Mouse (Mus musculus): ENCODE results near the gene Ccdc121.
A peak's percentile ranks its signal among the peaks of the same experiment; 100 is the strongest.
"Not testable (repeated sequence)": the region's sequence is repeated elsewhere in the genome, so short reads cannot be mapped to it uniquely, and the experiment has no call there.

Ccdc121 gene

DNA sequence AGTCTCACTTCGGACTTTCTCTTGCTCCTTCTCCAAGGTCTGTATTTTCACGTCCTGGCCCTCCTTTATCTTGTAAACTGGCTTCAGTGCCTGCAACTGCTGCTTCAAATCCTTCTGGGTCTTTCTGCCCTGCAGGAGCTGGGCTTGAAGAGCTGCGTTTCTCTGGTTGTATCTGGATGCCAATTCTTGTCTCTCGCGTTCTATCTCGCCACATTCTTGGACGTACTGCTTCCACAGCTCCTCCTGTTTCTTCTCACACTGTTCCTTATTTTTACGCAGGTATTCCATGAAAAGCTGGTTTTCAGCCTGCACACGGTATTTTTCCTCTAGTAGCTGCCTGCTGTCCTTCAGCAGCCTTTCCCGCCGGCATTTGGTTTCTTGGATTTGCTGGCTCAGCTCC, 396 bp downstream of the Ccdc121 start:
- DNase-seq: not testable (repeated sequence)

DNA sequence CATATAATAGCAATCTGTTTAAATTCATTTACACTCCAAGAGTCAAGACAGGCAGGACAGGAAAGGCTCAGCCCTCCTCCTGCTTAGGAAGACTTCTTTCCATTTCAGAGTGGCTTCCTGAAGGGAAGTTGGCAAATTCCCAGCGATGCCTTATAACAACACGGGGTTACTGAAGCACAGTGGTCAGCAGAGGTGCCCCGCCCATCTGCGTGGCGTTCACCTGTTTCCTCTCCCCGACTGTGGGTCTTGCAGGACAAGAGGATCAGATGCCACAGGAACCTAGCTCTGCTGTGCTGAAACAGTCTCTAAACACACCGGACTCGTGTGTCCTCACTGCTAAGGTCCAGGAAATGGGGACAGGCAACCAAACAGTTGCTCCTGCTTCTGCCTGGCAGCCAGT, 5.9 kb downstream of the Ccdc121 start:
- DNase-seq: no peak

DNA sequence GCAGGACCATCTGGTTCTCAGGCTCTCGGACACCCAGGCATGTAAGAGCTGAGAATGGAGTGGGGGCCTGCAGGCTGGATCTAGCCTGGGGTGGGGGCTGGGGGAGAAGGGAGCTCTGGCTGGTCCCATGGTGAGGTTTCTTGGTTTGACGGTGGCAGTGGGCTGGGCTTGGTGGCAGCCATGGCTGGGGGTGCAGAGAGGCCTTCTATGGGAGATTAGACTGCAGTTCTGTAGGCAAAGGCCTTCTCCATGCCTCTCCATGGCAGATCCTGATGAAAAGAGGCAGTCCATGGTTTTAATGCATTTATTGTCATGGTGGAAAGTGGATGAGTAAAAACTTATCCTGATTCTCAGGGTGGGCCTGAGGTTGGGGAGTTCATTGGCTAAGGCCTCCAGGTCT, 7.8 kb downstream of the Ccdc121 start:
- DNase-seq: no peak

DNA sequence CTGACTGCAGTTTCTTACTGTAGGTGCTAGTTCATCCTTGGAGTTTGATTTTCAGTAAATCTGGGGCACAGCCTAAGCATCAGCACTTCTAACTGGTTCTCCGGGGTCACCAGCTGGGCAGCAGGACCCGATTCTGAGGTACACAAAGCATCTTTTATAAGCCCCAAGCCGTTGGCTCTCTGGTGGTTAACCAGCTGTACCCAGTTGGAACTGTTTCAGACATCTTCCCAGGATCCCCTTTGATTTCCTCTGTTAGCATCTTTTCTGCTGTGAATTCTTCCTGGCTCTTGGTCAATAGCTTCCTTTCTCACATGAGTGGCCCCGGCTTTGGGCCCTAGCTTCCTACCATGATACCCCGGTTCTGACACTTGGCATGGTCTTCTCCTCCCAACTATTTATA, 26.6 kb downstream of the Ccdc121 start:
- DNase-seq: no peak

DNA sequence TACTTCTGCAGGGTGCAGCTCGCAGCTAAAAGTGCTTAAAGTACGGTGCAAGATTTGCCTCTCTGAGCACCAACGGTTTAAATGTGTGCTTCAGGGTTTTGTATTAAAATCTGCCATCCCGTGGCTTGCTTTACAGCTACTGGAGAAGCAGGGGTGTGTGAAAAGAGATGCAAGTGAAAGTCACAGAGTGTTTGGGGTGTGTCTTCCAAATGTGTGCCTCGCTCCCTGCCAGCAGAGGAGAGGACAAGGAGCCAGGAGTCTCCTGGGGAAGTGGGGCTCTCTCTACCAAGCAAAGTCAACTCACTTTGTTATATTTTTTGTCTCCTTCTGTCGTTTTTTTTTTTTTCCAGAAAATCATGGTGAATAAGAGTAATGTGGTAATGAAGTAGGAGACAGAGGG, 34.7 kb downstream of the Ccdc121 start:
- DNase-seq: no peak

DNA sequence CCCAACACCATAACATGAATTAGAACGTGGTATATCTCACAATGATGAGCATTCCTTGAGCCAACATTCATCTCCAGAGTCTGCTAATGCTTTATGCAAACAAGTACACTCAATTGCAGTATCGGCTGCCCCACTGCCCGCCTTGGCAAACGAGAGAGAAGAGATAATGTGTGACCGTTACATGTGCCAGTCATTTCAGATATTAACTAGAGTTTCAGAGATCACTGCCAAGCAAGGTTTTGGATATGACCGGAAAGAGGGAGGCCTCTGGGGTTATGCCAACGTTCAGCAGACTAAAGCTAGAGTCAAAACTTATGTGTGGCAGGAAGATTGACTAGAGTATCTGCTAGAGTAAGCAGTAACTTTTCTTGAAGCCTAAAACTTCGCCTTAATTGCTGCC, 35.1 kb downstream of the Ccdc121 start:
- DNase-seq: no peak

DNA sequence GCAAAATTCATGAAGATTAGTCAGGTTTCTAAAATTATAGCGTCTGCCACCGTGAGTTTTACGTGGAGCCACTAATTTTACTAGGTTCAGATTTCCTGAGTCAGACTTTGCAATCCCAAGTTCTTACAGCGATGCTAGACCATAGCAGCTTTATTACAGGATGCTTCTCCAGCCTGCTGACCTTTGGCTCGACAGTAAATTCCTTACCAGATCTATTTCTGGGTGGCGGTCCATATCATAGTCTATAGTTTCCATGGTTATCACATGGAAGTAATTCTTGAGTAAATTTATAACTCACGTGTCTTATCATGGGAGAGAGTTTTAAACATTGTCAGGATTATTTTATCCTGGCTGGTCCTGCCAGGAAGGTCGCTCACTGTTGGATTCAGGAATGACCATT, 41.8 kb downstream of the Ccdc121 start:
- no peak for DNase-seq

DNA sequence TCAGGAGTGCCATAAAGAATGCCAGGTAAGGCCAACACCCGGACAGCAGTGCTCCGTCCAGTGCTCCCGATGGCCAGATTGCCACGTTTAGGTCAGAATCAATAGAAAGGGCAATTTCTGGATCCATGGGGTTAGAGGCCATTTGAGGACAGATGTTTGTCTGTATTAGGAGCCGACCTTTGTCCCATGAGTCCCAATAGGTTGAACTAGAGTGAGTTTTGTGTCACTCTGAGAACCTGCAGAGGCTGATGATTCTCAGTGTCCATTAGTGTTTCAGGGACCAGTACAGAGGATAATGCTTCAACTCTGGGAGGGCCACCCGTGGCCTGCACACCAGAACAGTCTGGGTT, 44.0 kb downstream of the Ccdc121 start:
- no peak for DNase-seq

DNA sequence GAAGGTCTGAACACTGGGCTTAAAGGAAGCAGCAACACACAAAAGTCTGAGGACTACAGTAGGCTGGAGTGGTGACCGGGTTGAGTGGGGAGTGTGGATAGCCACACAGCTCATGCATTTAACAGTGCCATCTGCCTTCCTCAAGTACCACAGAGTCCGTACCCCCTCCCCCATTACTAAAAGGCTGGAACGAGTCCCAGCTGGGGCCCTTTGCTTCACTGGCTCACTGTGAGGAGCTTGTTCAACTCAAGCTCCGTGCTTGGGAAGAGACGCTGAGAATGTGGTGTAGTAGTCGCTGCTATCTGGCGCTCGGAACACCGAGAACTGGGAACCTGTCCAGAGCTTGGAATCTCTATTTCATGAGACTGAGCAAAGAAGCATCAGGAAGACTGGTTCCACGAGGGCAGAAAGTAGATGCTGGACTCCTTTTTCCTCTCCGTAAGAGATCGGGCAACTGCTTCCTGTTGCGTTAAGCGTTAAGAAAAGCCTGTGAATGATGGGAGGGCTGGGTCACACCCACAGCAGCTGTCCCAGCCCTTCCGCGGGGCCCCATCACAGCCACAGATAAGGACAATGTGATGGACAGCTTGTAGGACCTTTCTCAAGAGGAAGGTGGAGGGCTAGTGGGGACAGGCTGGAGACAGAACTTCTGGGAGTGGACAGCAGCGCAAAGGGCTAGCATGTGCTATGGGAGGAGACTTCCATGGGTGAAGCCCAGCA, 44.5 kb downstream of the Ccdc121 start:
- no peak for DNase-seq

DNA sequence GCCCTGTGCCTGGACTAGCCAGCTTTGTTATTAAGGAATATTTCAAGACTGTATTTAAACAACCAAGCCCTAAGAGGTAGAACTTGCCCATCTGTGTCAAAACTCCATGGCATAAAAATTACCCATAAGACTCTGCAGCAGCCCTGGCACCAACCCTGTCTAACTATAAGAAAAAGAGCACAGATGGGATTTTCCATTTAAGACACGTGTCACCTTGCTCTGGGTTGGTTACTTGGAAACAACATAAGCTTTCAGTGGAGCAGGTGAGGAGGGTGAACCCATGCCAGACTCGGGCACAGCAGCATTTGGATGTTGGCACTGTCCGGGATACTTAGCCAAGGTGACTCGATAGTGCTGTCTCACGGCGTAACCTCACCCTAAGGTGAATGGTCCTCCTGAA, 45.2 kb downstream of the Ccdc121 start:
- DNase-seq: no peak

DNA sequence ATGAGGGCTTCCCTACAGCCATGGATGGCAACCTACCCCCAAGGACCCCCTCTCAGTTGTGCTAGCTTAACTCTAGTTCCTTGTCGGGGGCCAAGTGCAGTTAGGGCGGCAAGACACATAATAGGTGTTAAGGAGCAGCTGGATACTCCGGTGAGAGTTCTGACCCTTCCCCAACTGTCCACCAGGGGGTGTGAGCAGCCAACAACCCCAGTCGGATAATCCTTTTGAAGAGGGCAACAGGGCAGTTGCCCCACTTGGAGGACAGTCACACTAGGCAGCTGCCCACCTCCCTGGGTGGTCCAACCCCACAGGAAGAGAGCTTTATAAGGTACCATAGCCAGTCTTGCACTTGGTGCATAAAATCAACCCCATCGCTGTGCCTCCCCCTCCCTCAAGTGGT, 46.2 kb downstream of the Ccdc121 start:
- DNase-seq: peak in 1 of 2 experiments; percentile 9

DNA sequence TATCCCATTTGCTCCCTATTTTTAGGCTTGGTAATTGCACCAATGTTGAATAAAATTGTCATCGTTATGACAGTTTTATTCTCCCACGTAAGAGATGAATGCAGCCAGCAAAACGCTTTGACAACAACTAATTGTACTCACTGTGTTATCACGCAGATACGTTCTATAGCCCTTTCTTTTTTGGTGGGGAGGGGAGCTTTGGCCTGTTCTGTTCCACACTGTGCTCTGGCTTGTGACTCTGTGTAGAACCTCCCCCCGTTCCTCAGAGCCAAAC, 48.4 kb downstream of the Ccdc121 start:
- DNase-seq: no peak

DNA sequence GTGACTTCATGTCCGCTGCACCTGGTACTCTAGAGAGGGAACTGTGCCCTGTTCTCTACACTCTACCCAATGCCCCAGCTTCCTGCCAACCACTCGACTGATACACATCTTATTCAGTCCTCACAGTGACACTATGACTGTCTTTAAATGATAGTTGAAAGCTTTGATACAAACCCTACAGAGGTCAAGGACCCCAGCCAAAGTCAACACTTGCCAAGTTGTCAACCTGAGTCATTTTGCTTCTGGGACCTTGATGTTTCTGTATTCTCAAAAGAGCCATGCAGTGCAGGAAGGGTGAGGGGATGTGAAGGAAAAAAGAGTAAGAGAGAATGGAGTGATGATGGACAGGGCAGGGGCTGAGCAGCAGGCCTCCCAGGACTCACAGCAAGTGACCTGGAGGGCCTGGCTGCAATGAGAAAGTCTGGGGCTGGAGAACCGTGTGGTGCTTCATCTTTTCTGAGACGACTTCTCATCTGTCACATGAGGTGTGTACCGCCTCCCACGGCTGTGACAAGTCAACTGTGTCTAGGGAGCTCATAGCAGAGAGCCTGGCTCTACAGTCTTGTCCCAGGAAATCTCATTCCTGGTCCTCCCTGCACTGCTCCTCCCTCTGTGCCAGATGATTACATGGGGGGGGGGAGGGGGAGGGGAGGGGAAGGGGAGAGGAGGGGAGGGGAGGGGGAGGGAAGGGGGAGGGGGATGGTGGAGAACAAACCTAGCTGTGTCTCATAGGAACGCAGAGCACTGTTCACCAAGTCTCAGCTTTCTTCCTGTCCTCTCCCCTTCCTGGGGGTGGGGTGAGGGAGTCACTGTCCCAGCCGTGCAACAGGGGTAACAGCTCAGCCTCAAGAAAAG, 49.0 kb downstream of the Ccdc121 start:
- no peak for DNase-seq

DNA sequence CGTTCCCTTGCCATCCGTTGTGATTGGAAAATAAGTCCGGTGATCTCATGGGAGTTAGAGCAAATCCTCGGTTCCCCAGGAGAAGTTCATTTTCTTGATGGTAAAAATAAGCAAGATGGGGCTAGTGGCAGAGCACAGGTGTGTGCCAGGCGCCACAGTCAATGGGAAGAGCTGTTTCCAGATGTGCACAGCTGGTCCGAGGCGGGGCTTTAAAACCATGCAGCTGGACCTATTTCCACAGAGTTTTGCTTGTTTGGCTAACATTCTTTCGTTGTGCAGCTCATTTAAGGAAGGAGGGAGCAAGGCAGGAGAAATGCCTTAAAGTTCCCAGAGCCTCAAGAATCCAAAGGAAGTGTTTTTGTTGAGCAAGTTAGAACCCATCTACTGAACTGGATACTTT, 49.8 kb downstream of the Ccdc121 start:
- no peak for DNase-seq

DNA sequence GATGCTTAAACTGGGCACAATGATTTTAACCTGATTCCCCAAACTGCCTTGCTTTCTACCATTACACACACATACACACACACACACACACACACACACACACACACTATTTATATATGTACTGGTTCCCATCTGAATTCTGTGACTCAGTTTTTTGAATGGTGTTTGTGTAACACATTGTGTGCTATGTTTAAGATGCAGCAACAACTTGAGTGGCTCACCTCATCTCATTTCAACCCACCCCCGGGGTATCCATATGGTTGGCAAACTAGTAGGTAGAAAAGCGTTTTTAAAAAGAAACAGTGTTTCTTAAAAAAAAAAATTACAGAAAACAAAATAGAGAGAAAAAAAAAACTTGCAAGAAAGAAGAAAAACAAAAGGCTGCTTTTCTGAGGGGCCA, 51.0 kb downstream of the Ccdc121 start:
- no peak for DNase-seq

Measured in spleen, adult 18-20 months (tissue).